22 mouse cellular contexts compared by ENCODE assay signal in genomic region chr11:52278164-52278563, GRCm38 (mm10).
"Had no signal": no experiment of that assay in that cellular context is flagged by ENCODE, and none has a peak within 500 bp of the region (broad histone marks: within the 10 kb centered on the region; RNA-seq: fewer than 3 reads in every experiment).

No protein-coding gene starts in this region.

- H3K27ac ChIP-seq: kidney, embryonic 15.5 days; left cerebral cortex, adult 2 months; limb, embryonic 12.5 days; limb, embryonic 15.5 days; liver, embryonic 14.5 days; macrophage; midbrain, embryonic 12.5 days; midbrain, embryonic 15.5 days; neural tube, embryonic 12.5 days; neural tube, embryonic 15.5 days; stomach, postnatal 0 days had no signal

- H3K9me3 ChIP-seq: kidney, embryonic 15.5 days; limb, embryonic 12.5 days; limb, embryonic 15.5 days; midbrain, embryonic 12.5 days; midbrain, embryonic 15.5 days; neural tube, embryonic 12.5 days; neural tube, embryonic 15.5 days had no signal

- H3K4me3 ChIP-seq: kidney, embryonic 15.5 days; left cerebral cortex, adult 2 months; limb, embryonic 12.5 days; limb, embryonic 15.5 days; midbrain, embryonic 12.5 days; midbrain, embryonic 15.5 days; neural tube, embryonic 12.5 days; neural tube, embryonic 15.5 days had no signal

- H3K9ac ChIP-seq: kidney, embryonic 15.5 days; limb, embryonic 12.5 days; limb, embryonic 15.5 days; liver, embryonic 14.5 days; liver, postnatal 0 days; lung, embryonic 14.5 days; midbrain, embryonic 12.5 days; midbrain, embryonic 15.5 days; neural tube, embryonic 12.5 days; neural tube, embryonic 15.5 days had no signal

- DNase-seq: kidney, adult 2 months; kidney, postnatal 10 days; kidney, postnatal 36 days; layer of hippocampus, postnatal 36 days; liver, postnatal 0 days; lung, embryonic 14.5 days; retina, postnatal 1 day; right cerebral cortex, postnatal 25 days had no signal

- H3K36me3 ChIP-seq: midbrain, embryonic 12.5 days; midbrain, embryonic 15.5 days; neural tube, embryonic 12.5 days; neural tube, embryonic 15.5 days had no signal

- H3K4me2 ChIP-seq: kidney, embryonic 15.5 days; limb, embryonic 12.5 days; limb, embryonic 15.5 days; liver, embryonic 11.5 days; lung, embryonic 14.5 days; midbrain, embryonic 12.5 days; midbrain, embryonic 15.5 days; neural tube, embryonic 12.5 days; neural tube, embryonic 15.5 days had no signal

- ATAC-seq: intestine, postnatal 0 days; liver, postnatal 0 days; lung, postnatal 0 days; midbrain, embryonic 15.5 days had no signal
